Mouse (Mus musculus) left cerebral cortex, adult 9 months (tissue): ENCODE results near the gene Lbr.
"Not testable (repeated sequence)": the region's sequence is repeated elsewhere in the genome, so short reads cannot be mapped to it uniquely, and the experiment has no call there.

Experiments
- DNase-seq, 2 experiments: peaks; one replicate each; pipeline ENCODE4 v3.0.0; 2022; ENCODE audit warnings: low spot score in 2 of 2

Gene Lbr

DNA sequence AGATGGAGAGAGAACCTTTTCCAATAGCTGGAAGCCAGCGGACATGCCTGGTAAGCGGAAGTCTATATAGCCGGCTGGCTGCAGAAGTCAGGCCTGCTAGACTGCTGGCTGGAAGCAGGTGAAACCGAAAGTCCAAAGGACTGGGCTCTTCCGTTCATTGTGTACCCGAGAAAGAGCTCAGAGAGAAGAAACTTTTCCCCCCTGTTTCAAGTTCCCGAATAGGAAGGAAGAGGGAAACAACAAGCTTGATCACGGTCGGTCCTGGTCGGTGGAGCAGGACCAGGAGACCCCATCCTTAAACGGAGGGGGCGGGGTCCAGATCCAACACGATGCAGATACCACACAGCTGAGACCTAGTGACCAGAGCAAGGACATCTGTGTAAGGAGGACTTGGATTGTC, 9.6 kb upstream of the Lbr start:
- no peak for DNase-seq

DNA sequence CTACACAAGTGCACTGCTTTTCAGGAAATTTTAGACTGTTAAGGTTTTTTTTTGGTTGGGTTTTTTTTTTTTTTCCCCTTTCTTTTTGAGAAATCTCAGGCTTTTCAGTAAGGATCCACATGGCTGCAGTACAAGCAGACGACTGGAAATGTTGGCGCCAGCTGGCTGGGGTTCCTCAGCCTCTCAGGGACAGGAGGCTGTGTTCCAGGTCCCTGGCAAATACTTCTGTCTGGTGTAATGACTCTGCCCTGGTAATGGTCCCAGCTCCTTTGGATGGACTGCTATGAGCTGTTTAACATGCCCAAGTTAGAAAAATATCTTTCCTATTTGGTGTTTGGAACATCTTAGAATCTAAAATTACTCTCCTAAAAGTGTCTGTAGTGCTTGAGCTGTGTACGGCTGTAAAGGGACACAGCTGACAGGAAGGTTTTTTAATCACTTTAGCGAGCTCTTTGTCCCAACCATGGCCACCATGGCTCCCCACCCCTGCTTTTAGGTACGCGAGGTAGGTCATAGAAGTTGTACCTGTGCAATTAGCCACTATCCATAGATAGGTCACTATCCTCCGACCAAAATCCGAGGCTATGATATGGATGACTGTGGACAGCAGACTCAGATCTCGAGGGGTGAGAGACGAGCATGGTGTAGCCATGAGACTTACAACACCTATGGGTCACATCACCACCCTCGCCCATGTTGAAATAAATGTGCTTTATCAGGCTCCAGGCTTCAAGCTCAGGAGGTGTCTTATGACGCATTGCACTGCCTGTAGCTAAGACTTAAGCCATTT, 8.9 kb upstream of the Lbr start:
- peak in 1 of 2 experiments; percentile 42 for DNase-seq

DNA sequence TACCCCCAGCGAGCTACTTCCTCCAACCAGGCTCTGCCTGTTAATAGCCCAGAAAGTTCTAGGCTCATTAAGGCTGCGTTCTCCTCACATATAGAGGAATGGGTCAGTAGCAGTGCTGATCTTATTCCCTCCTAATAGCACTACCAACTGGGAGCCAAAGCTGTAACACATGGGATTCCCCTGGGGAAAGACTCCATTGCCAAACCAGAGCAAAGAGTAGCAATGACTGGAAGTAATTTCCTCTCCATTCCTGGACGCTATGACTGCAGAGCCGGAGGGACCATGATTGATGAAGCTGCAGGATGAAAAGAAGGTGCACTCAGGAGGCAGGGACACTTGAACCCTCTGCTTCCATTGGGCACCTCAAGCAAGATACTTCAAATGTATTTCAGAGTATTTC, 7.6 kb upstream of the Lbr start:
- no peak for DNase-seq

DNA sequence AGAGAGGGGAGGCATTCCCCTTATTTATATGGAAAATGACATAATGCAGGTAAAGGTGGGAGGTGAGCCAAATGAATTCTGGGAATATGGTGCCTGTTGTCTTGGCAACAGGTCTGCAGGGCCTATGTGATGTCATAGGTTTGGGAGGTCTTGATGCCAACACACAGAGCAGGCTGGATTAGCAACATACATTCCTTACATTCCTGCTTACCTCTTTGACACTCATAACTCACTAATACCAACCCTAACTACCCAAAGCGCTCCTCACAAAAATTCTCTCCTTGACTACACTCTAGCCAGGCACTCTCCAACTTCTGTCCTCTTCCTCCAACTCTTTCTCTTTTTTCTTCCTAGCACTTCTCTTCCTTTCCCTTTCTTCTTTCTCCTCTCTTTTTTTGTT, 5.4 kb upstream of the Lbr start:
- no peak for DNase-seq

DNA sequence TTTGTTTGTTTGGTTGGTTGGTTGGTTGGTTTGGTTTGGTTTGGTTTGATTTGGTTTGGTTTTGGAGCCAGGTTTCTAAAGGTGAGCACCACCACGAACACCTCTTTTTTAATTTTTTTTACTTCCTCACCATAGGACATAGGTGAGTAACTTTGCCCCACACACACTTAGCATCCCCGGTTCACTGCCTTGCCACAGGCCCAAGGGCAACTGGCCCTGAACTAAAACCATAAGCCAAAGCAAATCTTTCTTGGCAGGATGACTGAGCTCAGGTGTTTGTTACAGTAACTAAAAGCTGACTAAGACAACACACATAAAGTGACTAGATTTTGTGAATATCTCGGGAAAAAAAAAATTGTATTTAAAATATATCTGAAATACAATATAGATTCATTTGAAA, 4.5 kb upstream of the Lbr start:
- DNase-seq = no peak

DNA sequence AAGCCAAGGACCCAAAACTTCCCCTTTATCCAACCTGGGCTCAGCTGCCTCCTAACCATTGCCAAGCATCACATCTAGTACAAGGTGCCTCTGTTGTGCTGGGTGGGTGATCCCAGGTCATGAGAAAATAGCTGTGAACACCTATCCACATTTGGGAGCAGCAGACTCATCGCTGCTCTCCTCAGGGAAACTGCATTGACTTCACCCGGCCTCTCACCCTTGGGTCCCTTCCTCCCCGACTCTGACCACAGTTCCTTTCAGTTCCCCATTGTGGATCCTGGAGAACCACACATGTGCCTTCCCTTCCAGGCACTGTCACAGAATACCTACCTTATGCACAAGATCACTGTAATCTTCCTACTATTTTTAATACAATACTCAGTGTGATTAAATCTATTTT, 2.9 kb upstream of the Lbr start:
- DNase-seq = no peak

DNA sequence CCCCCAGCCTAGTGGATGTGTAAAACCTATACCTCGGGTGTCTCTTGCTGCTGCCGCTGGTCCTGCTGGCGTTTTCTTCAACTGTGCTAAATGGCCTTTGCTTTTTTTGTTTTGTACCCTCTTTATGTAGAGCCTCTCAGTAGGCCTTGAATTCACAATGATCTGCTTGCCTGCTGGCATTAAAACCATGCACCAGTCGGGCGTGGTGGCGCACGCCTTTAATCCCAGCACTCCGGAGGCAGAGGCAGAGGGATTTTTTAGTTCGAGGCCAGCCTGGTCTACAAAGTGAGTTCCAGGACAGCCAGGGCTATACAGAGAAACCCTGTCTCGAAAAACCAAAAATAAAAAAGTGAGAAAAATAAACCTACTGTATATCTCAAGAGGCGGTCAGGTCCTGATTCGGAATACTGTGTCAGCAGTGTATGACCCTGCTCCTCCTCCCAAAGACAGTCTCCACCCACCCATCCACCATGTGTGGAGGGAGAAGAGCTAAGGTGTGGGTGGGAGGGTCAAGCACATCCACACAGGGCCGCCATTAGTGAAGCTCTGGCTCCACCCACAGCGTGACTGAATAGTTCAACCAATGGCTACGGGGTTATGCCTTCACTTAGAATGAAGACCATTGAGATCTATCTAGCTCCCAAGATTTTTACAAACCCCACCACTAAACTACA, 2.2 kb upstream of the Lbr start:
- DNase-seq = no peak

DNA sequence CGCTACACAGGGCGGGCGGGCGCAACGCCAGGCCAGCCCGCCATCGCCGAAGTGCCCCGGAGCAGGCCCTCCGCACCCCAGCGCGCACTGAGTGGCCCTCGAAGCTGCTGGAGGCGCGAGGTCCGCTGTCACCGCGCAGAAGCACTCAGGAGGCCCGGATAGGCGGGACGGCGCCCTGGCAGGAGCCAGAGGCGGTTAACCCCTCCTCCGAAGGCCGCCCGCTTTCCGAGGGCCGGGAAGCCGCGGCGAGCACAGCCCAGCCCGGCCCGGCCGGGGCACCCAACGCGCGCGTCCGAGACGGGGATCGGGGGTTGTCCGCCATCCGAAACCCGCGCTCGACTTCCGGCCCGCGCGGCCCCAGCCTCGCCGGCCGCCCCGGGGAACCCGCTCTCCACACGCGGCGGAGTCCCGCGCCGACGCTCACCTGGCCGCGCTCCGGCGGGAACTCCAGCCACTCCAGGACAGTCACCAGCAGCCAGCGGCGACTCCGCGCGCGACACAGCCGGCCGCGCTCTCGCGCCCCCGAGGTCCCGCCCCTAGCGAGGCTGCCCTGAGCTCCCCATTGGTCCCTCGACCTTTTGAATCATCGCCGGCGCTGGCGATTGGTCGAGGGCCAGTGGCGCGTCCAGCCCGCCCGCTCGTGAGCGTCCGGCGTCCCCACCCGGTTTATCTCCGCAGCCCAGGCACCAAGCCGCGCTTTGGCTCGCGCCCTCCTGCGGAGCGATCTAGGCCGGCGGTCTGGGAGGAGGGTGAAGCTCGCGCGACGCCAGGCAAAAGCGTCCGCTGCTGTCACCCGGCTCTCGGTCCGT, 778 bp downstream of the Lbr start:
- peak; percentile 84 to 95 for DNase-seq

DNA sequence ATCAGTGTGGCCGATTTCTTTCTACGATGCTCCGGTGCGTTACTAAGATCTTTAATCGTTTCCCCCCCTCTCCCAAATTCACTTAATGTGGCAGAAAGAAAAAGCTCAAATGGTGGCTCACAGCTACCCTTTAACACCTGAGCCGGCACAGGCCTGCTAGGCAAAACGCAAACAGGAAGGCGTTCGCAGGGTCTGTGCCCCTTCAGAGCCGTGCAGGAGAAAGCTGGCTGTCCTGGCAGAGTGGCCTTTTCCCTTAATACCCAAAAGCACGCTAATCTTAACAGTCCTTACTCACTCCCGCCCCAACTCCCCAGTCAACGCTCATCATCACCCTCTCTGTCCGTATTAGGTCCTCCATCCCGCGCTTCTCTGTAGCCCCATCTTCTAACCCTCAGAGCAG, 1.4 kb downstream of the Lbr start:
- no peak for DNase-seq

DNA sequence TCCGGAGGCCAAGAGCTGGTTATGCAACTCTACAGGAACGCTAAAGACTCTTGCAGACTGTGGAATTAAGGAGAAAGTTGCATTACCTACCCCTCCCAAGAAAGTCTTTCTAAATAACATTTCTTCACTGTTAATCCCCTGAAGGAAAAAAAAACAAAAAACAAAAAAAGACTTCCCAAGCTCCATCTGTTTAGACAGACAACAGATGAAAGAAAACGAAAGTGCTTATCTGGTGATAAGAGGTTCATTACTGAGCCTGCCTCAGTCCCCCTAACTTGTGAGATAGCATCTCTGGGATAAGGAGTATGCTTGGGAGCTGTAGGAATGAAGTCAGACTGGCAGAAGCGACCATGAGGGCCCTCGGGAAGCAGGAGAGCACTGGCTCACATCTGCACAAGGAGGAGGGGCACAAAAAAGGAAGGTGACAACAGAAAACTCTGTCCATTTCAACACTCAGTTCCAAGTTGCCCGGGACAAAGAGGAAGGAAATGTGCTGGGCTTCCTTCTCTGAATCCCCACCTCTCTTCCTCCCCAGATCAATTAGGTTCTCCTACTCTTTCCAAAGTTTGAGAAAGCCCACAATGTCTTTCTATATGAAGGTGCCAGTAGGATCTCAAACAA, 3.0 kb downstream of the Lbr start:
- DNase-seq = no peak

DNA sequence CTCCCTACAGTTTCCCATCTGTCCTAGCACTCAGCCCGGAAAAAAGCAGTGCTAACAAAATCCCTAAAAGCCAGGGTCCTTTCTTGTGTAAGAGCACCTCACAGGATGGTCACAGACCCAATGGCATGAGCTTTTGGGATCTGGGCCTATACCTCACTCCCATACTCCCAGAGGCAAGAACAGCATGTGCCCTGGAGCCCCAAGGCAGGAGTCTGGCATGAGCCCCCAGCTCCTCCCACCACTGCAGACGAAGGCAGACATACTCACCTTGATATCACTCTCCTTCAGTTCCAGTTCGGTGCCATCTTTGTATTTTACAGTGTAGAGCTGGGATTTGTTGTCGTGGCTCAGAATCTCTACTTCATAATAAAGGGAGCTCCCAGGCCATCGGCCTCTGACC, 4.7 kb downstream of the Lbr start:
- no peak for DNase-seq

DNA sequence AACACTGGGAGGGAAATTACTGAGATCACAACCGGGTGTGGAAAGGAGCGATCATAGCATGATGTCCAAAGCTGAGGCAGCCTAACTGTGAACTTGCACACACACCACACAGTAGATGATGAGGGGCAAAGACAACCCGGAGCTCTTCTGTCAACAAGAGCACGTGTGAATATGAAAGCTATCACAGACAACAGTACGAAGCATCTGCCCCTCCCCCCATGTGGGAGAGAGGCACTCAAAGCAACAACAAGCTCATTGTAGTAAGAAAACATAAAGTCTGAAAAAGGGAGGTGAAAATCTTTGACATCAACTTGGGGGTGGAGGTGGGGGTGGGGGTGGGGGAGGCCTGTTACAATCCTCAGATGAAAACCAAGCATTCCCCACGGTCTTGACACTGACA, 9.7 kb downstream of the Lbr start:
- no peak for DNase-seq

DNA sequence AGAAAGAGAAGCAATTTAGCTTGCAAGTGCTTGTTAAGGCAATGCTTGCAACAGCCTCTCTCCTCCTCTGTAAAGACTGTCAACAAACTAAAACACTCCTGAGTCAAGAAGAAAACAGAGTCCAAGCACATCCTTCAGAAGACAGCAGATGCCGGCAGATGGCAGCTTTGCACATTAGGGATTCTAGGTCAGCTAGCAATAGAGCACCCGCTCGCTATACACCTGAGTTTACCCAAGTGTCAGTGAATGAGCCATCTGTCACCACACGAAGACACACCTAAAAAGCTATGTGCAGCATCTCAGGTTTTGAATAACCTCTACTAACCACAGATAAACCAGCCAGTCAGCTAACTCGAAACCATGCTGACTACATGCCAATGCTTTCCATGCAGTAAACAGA, 10.1 kb downstream of the Lbr start:
- DNase-seq = no peak

DNA sequence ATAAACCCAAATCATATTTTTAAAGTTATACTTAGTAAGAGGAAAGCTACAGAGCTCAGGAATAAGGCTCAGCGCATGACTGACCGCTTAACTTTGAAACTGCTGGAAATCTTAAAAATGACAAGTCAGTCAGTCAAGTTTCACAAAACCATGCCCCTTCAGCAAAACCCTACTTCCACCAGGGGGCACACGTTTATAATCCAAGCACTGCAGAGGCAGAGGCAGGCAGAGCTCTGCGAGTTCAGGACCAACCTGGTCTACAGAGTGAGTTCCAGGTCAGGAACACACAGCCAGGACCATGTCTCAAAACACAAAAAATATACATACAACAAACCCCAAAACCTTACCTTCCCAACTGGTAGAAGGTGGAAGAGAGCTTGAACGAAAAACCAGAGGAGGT, 14.5 kb downstream of the Lbr start:
- no peak for DNase-seq

DNA sequence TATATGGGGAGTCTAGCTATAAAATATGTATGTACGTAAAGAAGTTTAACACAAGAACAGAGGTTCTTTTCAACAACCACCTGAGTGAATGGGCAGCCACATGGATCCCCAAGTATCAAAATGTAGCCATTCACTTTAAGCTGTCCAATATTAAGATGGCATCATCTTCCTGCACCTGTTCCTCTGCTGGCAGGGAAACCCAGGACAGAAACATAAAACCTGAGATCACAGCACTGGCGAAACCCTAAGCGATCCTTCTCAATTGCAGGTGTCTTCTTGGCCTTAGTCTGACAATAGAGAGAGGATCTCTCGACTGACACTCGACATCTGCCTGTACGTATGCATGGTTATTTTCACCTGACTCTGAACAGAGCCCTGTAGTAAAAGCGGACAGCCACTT, 16.1 kb downstream of the Lbr start:
- DNase-seq = no peak

DNA sequence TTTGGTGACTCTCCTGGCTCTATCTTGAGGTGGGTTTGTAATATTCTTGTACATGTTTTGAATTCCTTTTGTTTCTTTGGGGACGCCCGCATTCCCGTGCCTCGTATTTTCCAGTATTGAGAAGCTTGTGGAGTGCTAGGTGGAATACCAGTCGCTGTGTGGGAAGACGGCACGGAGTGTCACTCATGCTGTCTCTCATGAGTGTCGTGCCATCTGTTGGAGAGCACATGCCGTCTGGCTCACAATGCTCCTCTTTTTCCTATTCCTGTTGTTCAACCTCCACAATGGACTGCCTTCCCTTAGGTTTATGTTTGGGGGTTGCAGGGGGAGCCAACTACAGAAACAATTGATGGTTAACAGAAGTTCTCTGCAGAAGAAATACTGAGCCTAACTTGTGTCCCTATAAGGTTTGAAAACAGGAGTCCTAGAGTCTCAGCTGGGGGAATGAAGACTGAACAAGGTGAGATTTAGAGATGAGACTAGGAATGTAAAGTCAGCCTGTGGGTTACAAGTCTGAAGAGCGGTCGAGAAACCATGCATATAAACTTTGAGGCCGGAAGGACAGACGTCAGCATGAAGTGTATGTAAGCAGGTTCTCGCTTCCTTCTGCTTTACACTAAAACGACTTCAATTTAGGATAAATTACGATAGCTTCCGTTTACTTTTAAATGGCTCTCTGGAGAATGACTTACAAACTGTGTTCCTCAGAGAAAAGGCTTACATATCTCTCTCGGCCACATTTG, 31.2 kb downstream of the Lbr start:
- peak in 1 of 2 experiments; percentile 11 for DNase-seq

DNA sequence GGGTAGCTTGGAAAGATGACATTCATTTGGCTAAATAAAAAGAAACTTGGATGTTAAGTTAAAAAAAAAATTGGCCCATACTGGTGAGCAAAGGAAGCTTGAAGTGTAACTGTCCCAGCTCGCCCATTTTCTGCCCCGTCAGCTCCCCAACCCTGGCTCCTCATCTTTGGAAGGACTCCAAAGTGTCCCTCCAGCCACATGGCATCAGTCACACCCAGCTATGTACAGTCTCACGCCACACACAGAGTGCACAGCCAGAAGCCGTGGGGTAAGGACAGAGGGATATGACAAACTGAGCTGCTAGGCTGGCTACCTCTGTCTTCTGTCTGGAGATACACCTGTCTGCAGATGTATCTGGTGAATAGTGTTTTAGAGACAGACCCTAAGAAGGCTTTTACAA, 42.2 kb downstream of the Lbr start:
- DNase-seq = no peak

DNA sequence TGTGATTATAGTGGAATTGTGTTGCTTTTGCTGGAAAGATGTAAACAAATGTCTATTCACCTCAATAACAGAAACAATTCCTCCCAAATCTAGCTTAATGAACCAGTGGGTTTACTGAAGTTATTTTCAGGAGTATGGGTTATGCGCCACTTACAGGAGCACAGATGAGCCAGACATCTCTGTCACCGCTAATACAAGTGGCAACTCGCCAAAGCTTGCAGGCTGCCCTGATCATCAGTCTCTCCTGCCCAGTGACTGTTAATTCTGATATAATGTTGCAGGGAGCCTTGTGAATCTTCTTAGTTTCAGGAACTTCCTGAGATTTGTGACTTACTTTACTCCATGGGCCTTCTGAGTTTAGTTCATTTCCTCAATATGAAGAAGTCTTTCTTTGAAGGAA, 42.9 kb downstream of the Lbr start:
- no peak for DNase-seq

DNA sequence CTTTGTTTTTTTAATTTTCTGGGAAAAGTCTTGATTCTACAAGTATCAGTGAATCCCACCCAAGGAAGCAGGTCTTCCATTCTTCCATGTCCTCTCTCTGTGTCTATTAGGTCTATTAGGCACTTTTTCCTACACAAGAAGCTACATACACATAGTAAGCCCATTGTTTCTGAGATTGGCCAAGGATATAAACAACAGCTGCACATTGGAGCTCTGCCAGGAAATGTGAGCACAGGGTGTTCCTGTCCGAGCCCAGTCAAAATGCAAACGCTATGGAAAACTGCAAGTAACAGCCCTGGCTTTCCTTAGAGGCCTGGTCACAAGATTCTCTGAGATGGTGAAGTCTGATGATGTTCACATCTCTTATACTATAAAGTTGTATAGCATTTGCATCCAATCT, 49.3 kb downstream of the Lbr start:
- peak; percentile 20 to 31 for DNase-seq

DNA sequence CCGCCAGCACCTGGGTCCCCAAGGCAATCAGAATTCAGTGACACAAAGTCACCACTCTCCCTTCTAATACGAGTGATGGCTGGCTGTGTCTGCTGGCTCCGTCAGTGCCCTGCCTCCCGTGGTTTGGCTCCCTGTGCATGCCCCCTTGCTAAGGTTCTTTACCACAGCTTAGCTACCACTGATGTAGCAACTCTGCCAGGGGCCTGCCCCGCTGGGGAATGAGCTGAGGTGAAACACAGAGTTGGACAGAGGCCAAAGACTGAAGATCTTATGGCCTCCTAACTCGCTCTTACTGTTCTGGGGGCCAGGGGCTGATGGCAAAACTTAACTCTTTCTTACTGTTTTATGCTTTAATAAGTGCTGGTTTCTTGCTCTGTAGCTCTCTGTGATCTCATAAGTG, 52.9 kb downstream of the Lbr start:
- DNase-seq = no peak

DNA sequence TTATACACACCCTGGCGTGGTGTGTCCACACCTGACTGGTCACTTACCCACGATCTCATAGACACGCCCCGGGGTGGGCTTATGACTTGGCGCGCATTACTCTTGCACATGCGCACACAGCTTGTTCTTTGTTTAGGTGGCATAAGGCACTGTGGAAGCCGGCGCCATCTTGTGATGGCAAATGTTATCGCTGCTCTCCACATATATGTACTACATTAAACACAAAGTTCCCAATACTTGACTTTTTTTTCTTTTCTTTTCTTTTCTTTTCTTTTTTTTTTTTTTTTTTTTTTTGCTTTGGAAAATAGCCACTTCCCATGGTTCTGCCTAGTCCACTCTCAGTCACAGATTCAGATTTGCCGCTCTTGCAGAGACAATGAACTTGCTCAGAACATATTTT, 60.2 kb downstream of the Lbr start:
- DNase-seq = not testable (repeated sequence)

DNA sequence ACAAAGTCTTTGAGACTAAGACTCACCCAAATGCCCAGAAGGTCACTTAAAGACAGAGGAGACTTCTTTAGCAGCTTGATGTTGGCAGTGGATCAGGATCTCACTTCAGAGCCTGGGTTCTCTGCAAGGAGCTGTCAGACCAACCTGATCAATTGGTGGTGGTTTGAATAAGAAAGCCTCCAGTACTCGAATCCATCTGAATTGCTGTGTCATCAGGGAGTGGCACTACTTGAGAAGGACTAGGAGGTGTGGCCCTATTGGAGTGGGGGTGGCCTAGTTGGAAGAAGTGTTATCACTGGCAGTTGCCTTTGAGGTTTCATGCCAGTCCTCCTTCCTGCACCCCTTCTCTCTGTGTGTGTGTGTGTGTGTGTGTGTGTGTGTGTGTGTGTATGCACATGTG, 66.3 kb downstream of the Lbr start:
- no peak for DNase-seq
